Mouse (Mus musculus) neural tube, embryonic 11.5 days (tissue): ENCODE measurements around the gene Bora. TPM values are rescaled to one million over a fixed set of nuclear protein-coding genes. Genes with fewer than 3 reads are reported as not detected.

Source experiments
- ATAC-seq: fragments of 200-750 bp; cut with Nextera tagmentation; 2 replicates; pipeline ENCODE4 v1.8.0; 2017; ENCODE audit warnings: moderate number of reproducible peaks, mild to moderate bottlenecking, moderate TSS enrichment, moderate library complexity; ENCODE audit not compliant: insufficient read depth, low FRiP score, low TSS enrichment
- DNase-seq: peaks from one replicate; pipeline ENCODE4 v3.0.0-alpha.2; 2015; ENCODE audit warnings: low spot score
- H3K27ac ChIP-seq: fragments of 300-500 bp; sonication (generic); 2 replicates; pipeline ENCODE4 v1.5.1; 2014; ENCODE audit warnings: low read depth, mild to moderate bottlenecking, low read length
- H3K27me3 ChIP-seq: fragments of 300-500 bp; sonication (generic); 2 replicates; pipeline ENCODE4 v1.6.1; 2014; ENCODE audit warnings: mild to moderate bottlenecking, low read length, mixed read lengths; ENCODE audit not compliant: control insufficient read depth, insufficient read depth
- H3K36me3 ChIP-seq: fragments of 300-500 bp; sonication (generic); 2 replicates; pipeline ENCODE4 v1.6.1; 2014; ENCODE audit warnings: mild to moderate bottlenecking, low read length, moderate library complexity, mixed read lengths; ENCODE audit not compliant: control insufficient read depth, insufficient read depth
- H3K4me1 ChIP-seq: fragments of 300-500 bp; sonication (generic); 2 replicates; pipeline ENCODE4 v1.6.1; 2014; ENCODE audit warnings: low read length, mixed read lengths; ENCODE audit not compliant: control insufficient read depth, insufficient read depth
- H3K4me2 ChIP-seq: fragments of 300-500 bp; sonication (generic); 2 replicates; pipeline ENCODE4 v1.6.1; 2014; ENCODE audit warnings: low read depth, mild to moderate bottlenecking, moderate library complexity
- H3K4me3 ChIP-seq: fragments of 300-500 bp; sonication (generic); 2 replicates; pipeline ENCODE4 v1.5.1; 2014; ENCODE audit warnings: low read depth, low read length
- H3K9ac ChIP-seq: fragments of 300-500 bp; sonication (generic); 2 replicates; pipeline ENCODE4 v1.6.1; 2014; ENCODE audit warnings: mild to moderate bottlenecking, low read length
- H3K9me3 ChIP-seq: fragments of 300-500 bp; sonication (generic); 2 replicates; pipeline ENCODE4 v1.6.1; 2016; ENCODE audit warnings: low read length; ENCODE audit not compliant: control insufficient read depth
- WGBS: fragments of 180-500 bp; shearing (Covaris S2); extraction: QIAGEN DNeasy Blood & Tissue Kit; methylation state at CpG from one replicate; pipeline ENCODE4 v1.1.7; 2014; 5-methylcytosine and 5-hydroxymethylcytosine counted together
- polyA plus RNA-seq: library from polyadenylated mRNA; unstranded; fragments of >200 nt; fragmentation: Nextera tagmentation; extraction: Ambion mirVana; gene quantifications from 2 replicates; pipeline ENCODE4 v1.2.1, GENCODE M21; 2014

The Bora gene
- 56.3 and 60.5 TPM in 2 replicates for polyA plus RNA-seq

DNA sequence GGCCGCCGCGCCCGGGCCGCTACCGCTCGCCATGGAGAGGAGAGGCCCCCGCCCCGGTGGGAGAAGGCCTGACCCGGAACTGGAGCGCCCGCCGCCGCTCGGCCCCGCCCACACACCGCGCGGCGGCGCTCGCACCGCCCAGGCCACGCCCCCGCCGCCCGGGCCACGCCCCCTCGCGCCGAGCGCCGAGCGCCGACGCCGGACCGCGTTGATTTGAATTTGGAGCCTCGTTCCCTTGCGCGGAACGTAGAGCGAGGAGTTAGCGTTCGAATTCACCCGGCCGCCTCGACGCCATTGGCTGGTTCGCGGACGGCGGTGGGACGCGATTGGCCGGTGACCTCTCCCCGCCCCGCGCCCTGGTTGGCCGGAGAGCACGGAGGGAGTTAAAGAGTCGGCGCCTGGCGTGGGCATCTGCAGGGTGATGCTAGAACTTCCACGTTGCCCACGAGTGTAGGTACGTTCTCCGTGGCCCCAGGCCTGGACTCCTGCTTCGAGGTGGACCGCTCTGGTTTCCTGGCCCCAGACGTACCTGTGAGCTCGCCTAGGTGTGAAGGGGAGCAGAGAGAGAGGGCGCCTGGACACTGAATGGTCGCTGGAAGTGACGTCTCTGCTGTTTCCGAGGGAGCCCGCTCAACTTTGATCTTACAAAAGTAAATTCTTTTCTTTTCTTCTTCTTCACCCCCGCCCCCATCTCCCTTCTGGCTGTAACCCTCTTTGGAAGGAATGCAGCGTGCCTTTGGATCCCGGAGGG is at the start of gene Bora, which contains the start of gene Mzt1:
Gene Bora, plus strand, starts transcription at position 192 of the 751 bp plus-strand sequence.
Gene Mzt1, minus strand, starts transcription at position 104 of the 751 bp plus-strand sequence.
- Histone ChIP-seq H3K27me3 (no peaks in the 10 kb centered on the region), H3K27ac (peak within 1 kb of the TSS; percentile 90), H3K9ac (peak within 1 kb of the TSS; percentile 97), H3K9me3 (no peaks in the 10 kb centered on the region), H3K36me3 (no peaks in the 10 kb centered on the region), H3K4me1 (peaks cover 11% of the 10 kb centered on the region), H3K4me2 (peak within 1 kb of the TSS; percentile 68), H3K4me3 (peak within 1 kb of the TSS; percentile 98)
- ATAC-seq (peak; percentile 95), DNase-seq (peak; percentile 94)
- under 1% methylated on average over 60 of the region's 81 CpGs for WGBS

DNA sequence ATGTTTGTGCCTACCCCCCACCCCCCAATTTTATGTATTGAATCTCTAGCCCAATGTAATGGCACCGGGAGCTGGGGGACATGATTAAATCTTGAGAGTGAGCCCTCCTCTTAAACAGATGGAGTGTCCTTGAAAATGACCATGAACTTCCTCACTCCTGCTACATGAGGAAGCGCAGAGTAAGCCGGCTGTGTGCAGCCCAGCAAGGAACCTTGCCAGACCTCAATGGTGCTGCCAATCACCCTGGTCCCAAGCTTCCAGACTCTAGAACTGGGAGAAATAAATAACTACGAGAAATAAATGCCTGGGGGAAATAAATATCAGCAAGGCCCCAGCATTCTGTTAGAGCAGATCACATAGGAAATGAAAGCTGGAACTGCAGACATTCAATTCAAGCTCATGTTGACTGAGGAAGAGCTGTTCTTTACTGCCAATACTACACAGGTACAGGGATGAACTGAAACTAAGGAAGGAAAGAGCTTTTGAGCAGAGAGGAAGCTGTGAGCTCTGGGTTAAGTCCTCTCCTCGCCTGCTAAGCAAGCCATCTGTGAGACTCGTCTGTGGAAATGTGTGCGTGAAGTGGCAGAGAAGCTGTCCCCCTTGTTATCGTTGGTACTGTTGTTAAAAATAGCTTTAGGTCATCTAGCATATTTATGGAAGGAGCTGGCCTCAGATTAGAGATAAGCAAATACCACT is 35.6 kb upstream of the Bora start:
- Histone ChIP-seq H3K36me3 (no peaks in the 10 kb centered on the region), H3K4me3 (no peak overlapping the region), H3K9ac (no peak overlapping the region), H3K4me1 (no peaks in the 10 kb centered on the region), H3K27me3 (no peaks in the 10 kb centered on the region), H3K9me3 (no peaks in the 10 kb centered on the region), H3K4me2 (no peak overlapping the region), H3K27ac (no peak overlapping the region)
- WGBS = 81% methylated on average over 8 of the region's 8 CpGs
- no peak for DNase-seq
- ATAC-seq = no peak

DNA sequence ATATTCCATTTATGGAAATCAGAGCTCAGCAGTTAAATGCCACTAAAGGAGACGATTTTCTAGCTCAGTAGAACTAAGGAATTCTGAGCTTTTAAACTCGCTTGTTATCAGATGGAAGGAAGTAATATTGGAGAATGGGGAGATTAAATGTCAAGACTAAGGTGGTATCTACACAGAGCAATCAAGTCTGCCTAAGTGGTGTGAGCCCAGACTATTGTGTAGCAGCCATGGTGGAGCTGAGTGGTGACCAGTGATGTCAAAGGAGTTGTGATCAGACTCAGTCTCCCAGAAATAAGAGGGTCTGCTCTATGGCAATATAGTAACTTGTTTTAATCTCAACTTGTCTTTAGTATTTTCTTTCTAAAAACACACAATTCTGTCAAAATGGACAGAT is 35.1 kb upstream of the Bora start:
- no peaks in the 10 kb centered on the region for H3K4me1 ChIP-seq
- no peak for DNase-seq
- ATAC-seq = no peak
- H3K4me2 ChIP-seq = no peak overlapping the region
- no peaks in the 10 kb centered on the region for H3K27me3 ChIP-seq
- H3K9ac ChIP-seq = no peak overlapping the region
- H3K9me3 ChIP-seq = no peaks in the 10 kb centered on the region
- H3K27ac ChIP-seq = no peak overlapping the region
- H3K36me3 ChIP-seq = no peaks in the 10 kb centered on the region
- WGBS = 79% methylated on average over 2 of the region's 2 CpGs
- no peak overlapping the region for H3K4me3 ChIP-seq

DNA sequence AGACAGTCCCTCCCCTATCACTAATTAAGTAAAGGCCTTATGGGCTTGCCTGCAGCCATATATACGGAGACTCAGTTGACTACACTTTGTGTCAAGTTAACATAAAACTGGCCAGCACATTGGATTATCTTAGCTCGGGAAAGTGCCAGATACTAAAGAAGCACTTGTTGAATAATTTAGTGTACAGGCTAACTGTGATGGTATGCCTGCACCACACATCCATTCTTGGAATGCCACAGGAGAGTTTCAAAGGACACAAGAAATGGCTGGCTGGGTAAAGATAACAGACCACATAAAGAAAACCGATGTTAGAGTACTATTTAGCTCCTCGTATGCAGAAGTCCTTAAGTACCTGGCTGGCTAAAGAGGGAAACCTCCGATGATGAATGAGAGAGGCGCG is 27.3 kb upstream of the Bora start:
- Histone ChIP-seq H3K36me3 (no peaks in the 10 kb centered on the region), H3K9ac (no peak overlapping the region), H3K4me1 (no peaks in the 10 kb centered on the region), H3K4me3 (no peak overlapping the region), H3K9me3 (no peaks in the 10 kb centered on the region), H3K27ac (no peak overlapping the region), H3K27me3 (no peaks in the 10 kb centered on the region), H3K4me2 (no peak overlapping the region)
- 86% methylated on average over 7 of the region's 7 CpGs for WGBS
- ATAC-seq (no peak), DNase-seq (no peak)

DNA sequence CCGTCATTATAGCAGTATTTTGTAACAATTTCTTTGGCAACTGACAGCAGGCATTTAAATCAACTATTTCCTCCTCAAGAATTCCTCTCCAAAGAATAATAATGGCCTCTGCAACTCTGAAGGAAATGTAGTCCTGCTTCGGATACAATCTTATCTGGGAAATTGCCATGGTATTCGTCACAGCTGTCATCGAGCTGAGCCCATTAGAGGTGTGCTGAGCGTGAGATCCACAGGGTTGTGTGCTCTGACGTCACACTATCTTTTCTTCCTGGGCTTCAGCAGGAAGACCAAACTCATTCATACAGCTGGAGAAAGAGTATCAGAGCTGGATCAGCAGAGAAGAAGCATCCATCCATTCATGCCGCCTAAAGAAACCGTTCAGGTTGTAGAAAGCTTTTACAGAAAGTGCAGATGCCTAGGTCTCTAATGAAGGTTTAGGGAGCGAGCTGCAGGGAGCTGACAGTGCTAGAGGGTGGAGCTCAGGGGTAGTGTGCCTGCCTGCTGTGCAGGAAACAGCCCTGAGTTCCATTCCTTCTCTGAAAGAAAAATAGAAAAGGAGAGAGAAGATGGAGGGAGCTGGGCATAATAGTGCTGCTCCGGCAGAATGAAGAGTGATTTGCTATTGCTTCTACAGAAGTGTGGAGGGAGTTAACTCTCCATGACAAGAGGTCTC is 26.8 kb upstream of the Bora start:
- 62% methylated on average over 10 of the region's 10 CpGs for WGBS

DNA sequence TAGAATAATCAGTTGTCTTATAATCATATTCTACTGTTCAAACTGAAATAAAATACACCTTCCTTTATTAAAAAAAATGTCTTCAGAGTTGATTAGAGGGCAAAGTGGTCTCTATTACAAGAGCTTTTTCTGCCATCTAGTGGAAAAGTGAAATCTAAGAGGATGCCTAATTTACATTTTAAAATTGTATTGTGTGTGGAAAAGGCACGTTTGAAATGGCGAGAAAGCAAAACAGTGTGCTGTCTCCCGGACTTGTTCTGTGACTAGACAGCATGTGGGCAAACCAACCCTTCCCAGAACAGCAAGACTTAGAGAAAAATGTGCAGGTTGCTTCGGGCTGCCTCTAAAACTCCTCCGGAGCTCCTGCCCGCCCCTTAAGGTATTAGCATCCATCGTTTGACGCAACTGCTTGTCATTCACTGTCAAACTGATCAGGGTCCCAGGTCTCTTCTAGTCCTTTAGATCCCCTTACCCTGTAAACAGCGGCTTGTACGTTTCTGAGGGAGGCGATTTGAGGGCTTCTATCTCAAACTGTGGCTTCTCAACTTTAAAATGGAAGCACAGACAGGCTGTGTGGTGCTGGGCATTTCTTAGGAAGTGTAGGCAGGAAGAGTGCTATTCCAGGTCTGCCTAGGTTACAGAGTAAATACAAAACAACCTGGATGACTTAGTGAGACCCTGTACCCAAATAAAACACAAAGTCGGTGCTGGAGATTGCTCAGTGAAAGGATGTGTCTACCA is 23.5 kb upstream of the Bora start:
- DNase-seq (no peak), ATAC-seq (no peak)
- Histone ChIP-seq H3K36me3 (no peaks in the 10 kb centered on the region), H3K27ac (no peak overlapping the region), H3K27me3 (no peaks in the 10 kb centered on the region), H3K4me1 (no peaks in the 10 kb centered on the region), H3K9ac (no peak overlapping the region), H3K9me3 (no peaks in the 10 kb centered on the region; the same call in 1 of the 2 replicates), H3K4me3 (no peak overlapping the region), H3K4me2 (peak overlapping the region; percentile 15; the same call in 1 of the 2 replicates)
- WGBS = 51% methylated on average over 12 of the region's 12 CpGs

More for the DNA sequence above, 26.8 kb upstream of the Bora start:
- H3K9me3 ChIP-seq = no peaks in the 10 kb centered on the region
- H3K9ac ChIP-seq = no peak overlapping the region
- H3K27me3 ChIP-seq = no peaks in the 10 kb centered on the region
- DNase-seq = no peak
- H3K27ac ChIP-seq = no peak overlapping the region
- no peak overlapping the region for H3K4me2 ChIP-seq
- no peak overlapping the region for H3K4me3 ChIP-seq
- no peaks in the 10 kb centered on the region for H3K36me3 ChIP-seq
- no peaks in the 10 kb centered on the region for H3K4me1 ChIP-seq
- no peak for ATAC-seq

DNA sequence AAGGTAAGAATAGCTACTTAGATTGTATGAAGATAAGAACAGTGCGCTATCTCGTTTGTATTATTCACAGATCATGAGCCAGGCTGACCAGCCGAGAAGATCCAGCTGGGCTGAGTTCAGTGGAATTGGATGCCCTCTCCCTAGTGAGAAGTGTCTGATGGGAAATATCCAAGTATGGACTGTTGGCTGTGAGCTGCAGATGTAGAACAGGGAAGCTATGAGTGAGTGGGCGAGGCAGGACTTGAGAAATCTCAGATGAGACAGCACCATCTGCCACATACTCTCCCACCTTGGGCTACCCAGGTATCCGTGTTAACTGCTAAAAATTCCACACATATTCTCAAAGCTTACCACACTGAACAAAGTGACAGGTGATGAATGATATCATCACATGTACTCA is 16.0 kb upstream of the Bora start:
- ATAC-seq = no peak
- H3K36me3 ChIP-seq = no peaks in the 10 kb centered on the region; the same call in 1 of the 2 replicates

DNA sequence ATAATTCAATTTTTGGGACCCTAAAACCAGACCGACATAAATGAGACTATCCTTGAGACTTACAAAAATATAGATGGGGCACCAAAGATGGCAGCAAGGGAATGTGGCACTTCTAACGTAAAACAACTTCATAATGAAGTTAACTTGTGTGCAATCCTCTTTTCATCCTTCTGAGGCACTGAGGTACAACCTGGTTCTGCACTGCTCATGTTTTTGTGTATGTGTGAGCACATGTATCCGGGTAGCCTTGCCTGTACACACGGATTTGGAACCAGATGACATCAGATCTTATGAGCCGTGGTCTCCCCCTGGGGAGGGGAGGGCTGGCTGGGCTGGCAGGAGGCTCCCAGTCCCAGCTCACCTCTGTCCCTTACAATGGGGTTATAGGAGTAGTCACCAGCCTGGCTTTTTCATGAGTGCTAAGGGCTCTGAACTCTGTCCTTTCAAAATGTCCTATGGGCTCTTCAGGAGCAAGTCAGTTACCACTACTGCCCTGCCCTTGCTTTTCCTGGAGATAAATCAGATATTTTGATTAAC is 14.6 kb upstream of the Bora start:
- no peak for DNase-seq
- no peaks in the 10 kb centered on the region; the same call in 1 of the 2 replicates for H3K9me3 ChIP-seq
- WGBS = 85% methylated on average over 5 of the region's 5 CpGs
- H3K27ac ChIP-seq = no peak overlapping the region
- no peaks in the 10 kb centered on the region for H3K27me3 ChIP-seq
- H3K4me2 ChIP-seq = no peak overlapping the region
- no peak overlapping the region for H3K9ac ChIP-seq
- ATAC-seq = no peak
- no peaks in the 10 kb centered on the region; the same call in 1 of the 2 replicates for H3K36me3 ChIP-seq
- H3K4me1 ChIP-seq = no peaks in the 10 kb centered on the region
- H3K4me3 ChIP-seq = no peak overlapping the region

More for the DNA sequence above, 16.0 kb upstream of the Bora start:
- H3K4me1 ChIP-seq = no peaks in the 10 kb centered on the region
- H3K9ac ChIP-seq = no peak overlapping the region
- no peak overlapping the region for H3K27ac ChIP-seq
- H3K9me3 ChIP-seq = no peaks in the 10 kb centered on the region; the same call in 1 of the 2 replicates
- H3K27me3 ChIP-seq = no peaks in the 10 kb centered on the region
- H3K4me2 ChIP-seq = no peak overlapping the region
- WGBS = 82% methylated on average over 5 of the region's 5 CpGs
- H3K4me3 ChIP-seq = no peak overlapping the region
- no peak for DNase-seq
